Mouse (Mus musculus) bone marrow, adult 2 months (tissue): ENCODE data around the gene Dync1i2. TPM values are rescaled to one million over a fixed set of nuclear protein-coding genes. Genes with fewer than 3 reads are reported as not detected.

Experiments
- H3K27ac ChIP-seq: fragments of 200-500 bp; 2 replicates; pipeline ENCODE4 v1.5.1; 2012; ENCODE audit warnings: low read depth, mild to moderate bottlenecking, control low read depth, inconsistent platforms, low read length; ENCODE audit not compliant: control insufficient read depth, poor library complexity, insufficient read depth
- H3K4me1 ChIP-seq: fragments of 200-500 bp; 2 replicates; pipeline ENCODE4 v1.6.1; 2011; ENCODE audit warnings: low read length; ENCODE audit not compliant: control insufficient read depth, insufficient read depth
- H3K4me3 ChIP-seq: fragments of 200-500 bp; replicated peaks from 2 replicates; pipeline ENCODE3; 2011; ENCODE audit warnings: mild to moderate bottlenecking, low read depth, low read length, control low read depth; ENCODE audit not compliant: control insufficient read depth
- CTCF ChIP-seq: fragments of 200-500 bp; IDR thresholded peaks from 2 replicates; pipeline ENCODE4 v1.5.1; 2011; ENCODE audit warnings: low read length, control low read depth; ENCODE audit not compliant: control insufficient read depth, insufficient read depth
- POLR2A ChIP-seq: fragments of 200-500 bp; IDR thresholded peaks from 2 replicates; pipeline ENCODE4 v1.6.1; 2011; ENCODE audit warnings: low read depth, mild to moderate bottlenecking, control low read depth, low read length, borderline replicate concordance; ENCODE audit not compliant: control insufficient read depth
- WGBS: fragments of 180-500 bp; shearing (Covaris S2); methylation state at CpG from one replicate; pipeline ENCODE4 v1.1.7; 2018; 5-methylcytosine and 5-hydroxymethylcytosine counted together
- polyA plus RNA-seq: library from polyadenylated mRNA; stranded (reverse); fragments of >200 nt; gene quantifications from 2 replicates; pipeline ENCODE4 v1.2.4, GENCODE M21; 2011; ENCODE audit warnings: low replicate concordance; ENCODE audit not compliant: missing spikeins, insufficient read depth, insufficient read length

The Dync1i2 gene
- polyA plus RNA-seq, 1 experiment: 50.8 TPM

DNA sequence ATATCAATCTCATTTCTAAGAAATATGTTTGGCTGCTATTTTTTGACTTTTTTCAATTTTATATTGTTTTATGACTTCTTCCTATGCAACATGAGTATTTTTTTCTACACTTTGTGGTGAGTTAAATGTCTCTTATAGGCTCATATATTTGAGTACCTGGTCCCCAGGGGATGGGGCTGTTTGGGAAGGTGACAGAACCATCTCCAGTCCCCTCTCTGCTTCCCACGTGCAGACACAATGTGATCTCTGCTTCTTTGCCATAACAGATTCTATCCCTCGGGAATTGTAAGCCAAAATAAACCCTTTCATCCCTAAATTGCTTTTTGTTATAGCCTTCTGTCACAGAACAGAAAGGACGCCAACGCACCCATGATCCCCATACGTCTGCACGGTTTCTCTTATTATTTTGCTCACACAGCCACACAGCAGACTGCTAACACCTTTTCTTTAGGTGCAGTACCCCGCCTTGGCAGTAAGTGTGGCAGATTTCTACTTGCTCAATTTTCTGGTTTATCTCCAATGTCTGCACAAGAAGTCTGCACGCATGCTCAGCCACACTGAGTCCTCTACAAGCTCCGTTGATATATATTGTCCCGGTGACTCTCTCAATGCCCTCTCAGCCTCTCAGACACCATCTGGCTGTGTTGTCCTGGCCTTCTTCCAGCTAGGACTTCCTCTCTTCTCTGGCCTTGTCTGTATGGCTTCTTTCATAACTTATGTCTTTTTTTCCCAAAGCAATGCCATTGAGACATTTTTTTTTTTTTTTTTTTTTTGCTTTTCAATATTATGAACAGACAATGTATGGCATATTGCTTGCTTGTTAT is 17.2 kb upstream of the Dync1i2 start:
- 60% methylated on average over 10 of the region's 10 CpGs for WGBS
- Histone ChIP-seq H3K4me1 (no peaks in the 10 kb centered on the region), H3K27ac (no peak overlapping the region), H3K4me3 (no peak overlapping the region)
- TF ChIP-seq POLR2A: no peak
- TF ChIP-seq CTCF: no peak

DNA sequence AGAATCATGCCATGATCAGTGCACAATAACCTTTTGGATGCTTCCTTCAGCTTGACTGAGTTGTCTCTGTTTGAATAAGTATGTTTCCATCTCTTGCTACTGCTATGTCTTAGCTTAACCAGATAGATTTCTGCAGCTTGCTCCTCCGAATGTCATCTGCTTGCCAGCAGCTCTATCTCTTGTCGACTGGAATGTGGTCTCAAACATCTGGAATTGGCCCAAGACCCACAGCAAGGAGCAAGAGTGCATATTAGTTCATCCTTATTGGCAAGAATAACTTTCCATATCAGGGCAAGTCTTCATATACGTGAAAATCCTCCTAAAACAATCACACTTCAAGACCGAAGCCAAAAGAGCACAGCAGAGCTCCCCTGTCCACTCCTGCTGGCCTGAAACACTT is 14.6 kb upstream of the Dync1i2 start:
- TF ChIP-seq POLR2A: no peak
- TF ChIP-seq CTCF: no peak
- Histone ChIP-seq H3K4me1 (no peaks in the 10 kb centered on the region), H3K4me3 (no peak overlapping the region), H3K27ac (no peak overlapping the region)
- 70% methylated on average over 4 of the region's 4 CpGs for WGBS

DNA sequence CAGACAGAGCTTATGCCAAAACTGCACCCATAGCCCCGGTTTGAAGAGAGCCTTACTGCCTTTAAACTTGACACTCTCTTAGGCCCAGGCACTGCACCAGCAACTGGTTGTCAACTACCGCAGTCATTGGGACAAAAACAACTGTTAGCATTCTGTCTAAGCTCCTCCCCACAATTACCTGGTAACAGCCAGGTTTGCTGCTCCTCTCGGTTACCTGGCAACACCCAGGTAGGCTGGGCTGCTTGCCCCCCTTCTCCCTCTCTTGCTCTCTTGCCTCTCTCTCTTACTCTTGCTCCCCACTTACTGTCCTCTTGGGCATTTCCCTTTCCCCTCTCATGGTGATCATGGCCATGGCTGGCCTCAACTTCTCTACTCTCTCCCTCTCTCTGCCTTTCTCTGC is 12.6 kb upstream of the Dync1i2 start:
- H3K27ac ChIP-seq: no peak overlapping the region
- no peak for TF ChIP-seq POLR2A
- TF ChIP-seq CTCF: no peak
- 76% methylated on average over 3 of the region's 3 CpGs for whole genome bisulfite sequencing
- no peak overlapping the region for H3K4me3 ChIP-seq
- no peaks in the 10 kb centered on the region for H3K4me1 ChIP-seq

DNA sequence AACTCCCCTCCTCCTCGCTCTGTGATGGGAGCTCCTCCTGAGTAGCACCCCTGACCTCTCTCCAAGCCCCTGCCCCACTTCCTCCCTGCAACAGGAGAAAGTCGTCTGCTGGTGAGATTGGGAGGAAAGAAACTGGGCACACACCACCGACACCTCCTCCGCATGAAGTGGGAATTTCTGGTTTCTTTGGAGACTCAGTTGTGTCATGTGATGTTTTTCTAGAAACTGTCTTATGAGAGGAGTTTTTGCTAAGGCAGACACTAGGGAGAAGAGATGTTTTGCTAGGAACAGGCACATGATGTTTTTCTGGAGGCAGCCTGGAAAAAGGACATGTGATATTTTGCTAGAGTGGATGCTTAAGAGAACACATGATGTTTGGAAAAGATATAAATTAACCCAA is 11.0 kb upstream of the Dync1i2 start:
- Histone ChIP-seq H3K27ac (no peak overlapping the region), H3K4me1 (no peaks in the 10 kb centered on the region), H3K4me3 (no peak overlapping the region)
- 53% methylated on average over 4 of the region's 4 CpGs for WGBS
- TF ChIP-seq CTCF (no peak), POLR2A (no peak)

GRCm38 (mm10) chr2:71201886-71202285 is 9.6 kb upstream of the Dync1i2 start:
- H3K27ac ChIP-seq: no peak overlapping the region
- 87% methylated on average over 2 of the region's 2 CpGs for WGBS
- H3K4me3 ChIP-seq: no peak overlapping the region
- no peak for TF ChIP-seq CTCF
- TF ChIP-seq POLR2A: no peak
- H3K4me1 ChIP-seq: no peaks in the 10 kb centered on the region

- Histone ChIP-seq H3K4me3 (no peak overlapping the region), H3K4me1 (no peaks in the 10 kb centered on the region), H3K27ac (no peak overlapping the region)
- WGBS: 80% methylated on average over 16 of the region's 16 CpGs
- TF ChIP-seq POLR2A (no peak), CTCF (no peak)
These were observed 7.6 kb upstream of the Dync1i2 start for GRCm38 (mm10) chr2:71203819-71204432.

GRCm38 (mm10) chr2:71209041-71209755 is 2.3 kb upstream of the Dync1i2 start:
- H3K4me3 ChIP-seq: no peak overlapping the region
- TF ChIP-seq POLR2A: no peak
- no peak for TF ChIP-seq CTCF
- H3K27ac ChIP-seq: no peak overlapping the region
- no peaks in the 10 kb centered on the region for H3K4me1 ChIP-seq
- WGBS: 34% methylated on average over 5 of the region's 5 CpGs

DNA sequence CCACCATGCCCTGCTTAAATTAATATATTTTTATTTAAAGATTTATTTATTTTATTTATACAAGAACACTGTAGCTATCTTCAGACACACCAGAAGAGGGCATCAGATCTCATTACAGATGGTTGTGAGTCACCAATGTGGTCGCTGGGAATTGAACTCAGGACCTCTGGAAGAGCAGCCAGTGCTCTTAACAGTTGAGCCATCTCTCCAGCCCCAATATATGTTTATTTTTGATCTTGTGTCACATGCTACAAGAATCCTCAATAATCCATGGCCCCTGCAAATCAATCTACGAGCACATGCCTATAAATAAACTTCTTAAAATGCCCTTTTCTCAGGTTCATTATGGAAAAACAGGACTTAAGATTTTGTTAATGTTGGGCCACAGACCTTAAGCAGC is 410 bp upstream of the Dync1i2 start:
- no peak overlapping the region for H3K4me3 ChIP-seq
- no peak overlapping the region for H3K27ac ChIP-seq
- no peaks in the 10 kb centered on the region for H3K4me1 ChIP-seq
- WGBS: 91% methylated on average over 2 of the region's 2 CpGs
- TF ChIP-seq CTCF (no peak), POLR2A (no peak)
